Mouse (Mus musculus): ENCODE results near the gene Sparc. TPM values are rescaled to one million over a fixed set of nuclear protein-coding genes. Genes with fewer than 3 reads are reported as not detected.

Gene Sparc
- polyA plus RNA-seq, 1 experiment: 90.9 TPM

GRCm38 (mm10) chr11:55450311-55450710 lies 27.3 kb upstream of the Sparc start:
- no peak for TF ChIP-seq POLR2A (IDR thresholded peaks at IDR 0.05; ENCODE audit: borderline replicate concordance, control insufficient read depth, low read depth, low read length)
- no peak for TF ChIP-seq CTCF (IDR thresholded peaks at IDR 0.05; ENCODE audit: control insufficient read depth, insufficient read depth, low read length)
- 51% methylated on average over 4 of the region's 4 CpGs for WGBS
- no peak overlapping the region for H3K4me3 ChIP-seq (replicated peaks; ENCODE audit: control insufficient read depth, low read depth, low read length)
- H3K4me1 ChIP-seq (ENCODE audit: control insufficient read depth, insufficient read depth, low read length): no peaks in the 10 kb centered on the region; the same call in 1 of the 2 replicates
- H3K27ac ChIP-seq (ENCODE audit: control insufficient read depth, insufficient read depth, low read depth, low read length, poor library complexity): no peak overlapping the region

GRCm38 (mm10) chr11:55449531-55449930 lies 26.5 kb upstream of the Sparc start:
- no peak overlapping the region for H3K4me3 ChIP-seq (replicated peaks; ENCODE audit: control insufficient read depth, low read depth, low read length)
- H3K4me1 ChIP-seq (ENCODE audit: control insufficient read depth, insufficient read depth, low read length): no peaks in the 10 kb centered on the region; the same call in 1 of the 2 replicates
- no peak overlapping the region for H3K27ac ChIP-seq (ENCODE audit: control insufficient read depth, insufficient read depth, low read depth, low read length, poor library complexity)
- 62% methylated on average over 7 of the region's 7 CpGs for WGBS
- TF ChIP-seq CTCF (IDR thresholded peaks at IDR 0.05; ENCODE audit: control insufficient read depth, insufficient read depth, low read length) (no peak), POLR2A (IDR thresholded peaks at IDR 0.05; ENCODE audit: borderline replicate concordance, control insufficient read depth, low read depth, low read length) (no peak)

- no peak for TF ChIP-seq POLR2A (IDR thresholded peaks at IDR 0.05; ENCODE audit: borderline replicate concordance, control insufficient read depth, low read depth, low read length)
- peak; percentile 45 for TF ChIP-seq CTCF (IDR thresholded peaks at IDR 0.05; ENCODE audit: control insufficient read depth, insufficient read depth, low read length)
- H3K4me1 ChIP-seq (ENCODE audit: control insufficient read depth, insufficient read depth, low read length): no peaks in the 10 kb centered on the region
- 31% methylated on average over 4 of the region's 4 CpGs for WGBS
- no peak overlapping the region for H3K4me3 ChIP-seq (replicated peaks; ENCODE audit: control insufficient read depth, low read depth, low read length)
- H3K27ac ChIP-seq (ENCODE audit: control insufficient read depth, insufficient read depth, low read depth, low read length, poor library complexity): no peak overlapping the region
Measured at GRCm38 (mm10) chr11:55446579-55446978, 23.6 kb upstream of the Sparc start.

GRCm38 (mm10) chr11:55444772-55445171 lies 21.8 kb upstream of the Sparc start:
- H3K4me1 ChIP-seq (ENCODE audit: control insufficient read depth, insufficient read depth, low read length): no peaks in the 10 kb centered on the region
- TF ChIP-seq CTCF (IDR thresholded peaks at IDR 0.05; ENCODE audit: control insufficient read depth, insufficient read depth, low read length) (0 out of 2 replicates have a peak, but pooled peaks have one; percentile 15), POLR2A (IDR thresholded peaks at IDR 0.05; ENCODE audit: borderline replicate concordance, control insufficient read depth, low read depth, low read length) (no peak)
- H3K27ac ChIP-seq (ENCODE audit: control insufficient read depth, insufficient read depth, low read depth, low read length, poor library complexity): no peak overlapping the region
- 5% methylated on average over 1 of the region's 1 CpGs for WGBS
- H3K4me3 ChIP-seq (replicated peaks; ENCODE audit: control insufficient read depth, low read depth, low read length): no peak overlapping the region

GRCm38 (mm10) chr11:55439718-55440117 lies 16.7 kb upstream of the Sparc start:
- no peak overlapping the region for H3K27ac ChIP-seq (ENCODE audit: control insufficient read depth, insufficient read depth, low read depth, low read length, poor library complexity)
- no peak overlapping the region for H3K4me3 ChIP-seq (replicated peaks; ENCODE audit: control insufficient read depth, low read depth, low read length)
- WGBS: 81% methylated on average over 5 of the region's 5 CpGs
- TF ChIP-seq CTCF (IDR thresholded peaks at IDR 0.05; ENCODE audit: control insufficient read depth, insufficient read depth, low read length): no peak
- no peak for TF ChIP-seq POLR2A (IDR thresholded peaks at IDR 0.05; ENCODE audit: borderline replicate concordance, control insufficient read depth, low read depth, low read length)
- no peaks in the 10 kb centered on the region for H3K4me1 ChIP-seq (ENCODE audit: control insufficient read depth, insufficient read depth, low read length)

GRCm38 (mm10) chr11:55438031-55438430 lies 15.0 kb upstream of the Sparc start:
- Histone ChIP-seq H3K27ac (ENCODE audit: control insufficient read depth, insufficient read depth, low read depth, low read length, poor library complexity) (no peak overlapping the region), H3K4me1 (ENCODE audit: control insufficient read depth, insufficient read depth, low read length) (no peaks in the 10 kb centered on the region; the same call in 1 of the 2 replicates), H3K4me3 (replicated peaks; ENCODE audit: control insufficient read depth, low read depth, low read length) (no peak overlapping the region)
- TF ChIP-seq CTCF (IDR thresholded peaks at IDR 0.05; ENCODE audit: control insufficient read depth, insufficient read depth, low read length): no peak
- TF ChIP-seq POLR2A (IDR thresholded peaks at IDR 0.05; ENCODE audit: borderline replicate concordance, control insufficient read depth, low read depth, low read length): no peak
- 76% methylated on average over 4 of the region's 4 CpGs for WGBS

- H3K4me1 ChIP-seq (ENCODE audit: control insufficient read depth, insufficient read depth, low read length): no peaks in the 10 kb centered on the region; the same call in 1 of the 2 replicates
- no peak overlapping the region for H3K27ac ChIP-seq (ENCODE audit: control insufficient read depth, insufficient read depth, low read depth, low read length, poor library complexity)
- TF ChIP-seq CTCF (IDR thresholded peaks at IDR 0.05; ENCODE audit: control insufficient read depth, insufficient read depth, low read length) (no peak), POLR2A (IDR thresholded peaks at IDR 0.05; ENCODE audit: borderline replicate concordance, control insufficient read depth, low read depth, low read length) (no peak)
- 87% methylated on average over 6 of the region's 6 CpGs for WGBS
- H3K4me3 ChIP-seq (replicated peaks; ENCODE audit: control insufficient read depth, low read depth, low read length): no peak overlapping the region
Measured at GRCm38 (mm10) chr11:55436089-55436488, 13.1 kb upstream of the Sparc start.

- Histone ChIP-seq H3K4me3 (replicated peaks; ENCODE audit: control insufficient read depth, low read depth, low read length) (no peak overlapping the region), H3K27ac (ENCODE audit: control insufficient read depth, insufficient read depth, low read depth, low read length, poor library complexity) (no peak overlapping the region), H3K4me1 (ENCODE audit: control insufficient read depth, insufficient read depth, low read length) (no peaks in the 10 kb centered on the region; the same call in 1 of the 2 replicates)
- WGBS: 21% methylated on average over 3 of the region's 3 CpGs
- no peak for TF ChIP-seq CTCF (IDR thresholded peaks at IDR 0.05; ENCODE audit: control insufficient read depth, insufficient read depth, low read length)
- TF ChIP-seq POLR2A (IDR thresholded peaks at IDR 0.05; ENCODE audit: borderline replicate concordance, control insufficient read depth, low read depth, low read length): no peak
Measured at GRCm38 (mm10) chr11:55432981-55433380, 10.0 kb upstream of the Sparc start.

- H3K27ac ChIP-seq (ENCODE audit: control insufficient read depth, insufficient read depth, low read depth, low read length, poor library complexity): no peak overlapping the region
- TF ChIP-seq CTCF (IDR thresholded peaks at IDR 0.05; ENCODE audit: control insufficient read depth, insufficient read depth, low read length) (no peak), POLR2A (IDR thresholded peaks at IDR 0.05; ENCODE audit: borderline replicate concordance, control insufficient read depth, low read depth, low read length) (no peak)
- WGBS: 81% methylated on average over 2 of the region's 2 CpGs
- H3K4me1 ChIP-seq (ENCODE audit: control insufficient read depth, insufficient read depth, low read length): no peaks in the 10 kb centered on the region; the same call in 1 of the 2 replicates
- H3K4me3 ChIP-seq (replicated peaks; ENCODE audit: control insufficient read depth, low read depth, low read length): no peak overlapping the region
Measured at GRCm38 (mm10) chr11:55429973-55430372, 7.0 kb upstream of the Sparc start.
